Mouse (Mus musculus): ENCODE data around the gene Togaram2. TPM values are rescaled to one million over a fixed set of nuclear protein-coding genes. Genes with fewer than 3 reads are reported as not detected.

Togaram2 gene
- polyA plus RNA-seq, 1 experiment from 2014 or later: 0.89 TPM

- Histone ChIP-seq H3K27ac (ENCODE audit: low read depth, low read length) (no peak overlapping the region), H3K9me3 (ENCODE audit: control insufficient read depth, low read length) (no peaks in the 10 kb centered on the region), H3K9ac (ENCODE audit: low read depth, low read length) (no peak overlapping the region), H3K36me3 (ENCODE audit: control insufficient read depth, insufficient read depth, low read length) (no peaks in the 10 kb centered on the region), H3K4me2 (ENCODE audit: low read length) (no peak overlapping the region), H3K4me3 (ENCODE audit: low read length) (no peak overlapping the region), H3K27me3 (replicated peaks; ENCODE audit: control insufficient read depth, insufficient read depth, low read length) (no peaks in the 10 kb centered on the region), H3K4me1 (ENCODE audit: control insufficient read depth, insufficient read depth, low read depth, low read length) (no peaks in the 10 kb centered on the region; the same call in 1 of the 2 replicates)
- ATAC-seq: no peak
- WGBS: 89% methylated on average over 3 of the region's 3 CpGs
Measured at GRCm38 (mm10) chr17:71770696-71771095, 97.6 kb downstream of the Togaram2 start.

- H3K4me3 ChIP-seq (ENCODE audit: low read length): no peak overlapping the region
- H3K27ac ChIP-seq (ENCODE audit: low read depth, low read length): no peak overlapping the region
- no peaks in the 10 kb centered on the region for H3K27me3 ChIP-seq (replicated peaks; ENCODE audit: control insufficient read depth, insufficient read depth, low read length)
- H3K9ac ChIP-seq (ENCODE audit: low read depth, low read length): no peak overlapping the region
- no peak for ATAC-seq
- 73% methylated on average over 4 of the region's 4 CpGs for WGBS
- peaks cover 2% of the 10 kb centered on the region for H3K9me3 ChIP-seq (ENCODE audit: control insufficient read depth, low read length)
- H3K4me1 ChIP-seq (ENCODE audit: control insufficient read depth, insufficient read depth, low read depth, low read length): no peaks in the 10 kb centered on the region; the same call in 1 of the 2 replicates
- no peak overlapping the region for H3K4me2 ChIP-seq (ENCODE audit: low read length)
- no peaks in the 10 kb centered on the region for H3K36me3 ChIP-seq (ENCODE audit: control insufficient read depth, insufficient read depth, low read length)
Measured at GRCm38 (mm10) chr17:71774173-71774572, 101.1 kb downstream of the Togaram2 start.

- H3K4me2 ChIP-seq (ENCODE audit: low read length): no peak overlapping the region
- H3K4me1 ChIP-seq (ENCODE audit: control insufficient read depth, insufficient read depth, low read depth, low read length): no peaks in the 10 kb centered on the region
- no peaks in the 10 kb centered on the region for H3K36me3 ChIP-seq (ENCODE audit: control insufficient read depth, insufficient read depth, low read length)
- no peak overlapping the region for H3K4me3 ChIP-seq (ENCODE audit: low read length)
- no peak overlapping the region for H3K27ac ChIP-seq (ENCODE audit: low read depth, low read length)
- ATAC-seq: no peak
- H3K27me3 ChIP-seq (replicated peaks; ENCODE audit: control insufficient read depth, insufficient read depth, low read length): no peaks in the 10 kb centered on the region
- H3K9ac ChIP-seq (ENCODE audit: low read depth, low read length): no peak overlapping the region
- peaks cover 2% of the 10 kb centered on the region for H3K9me3 ChIP-seq (ENCODE audit: control insufficient read depth, low read length)
- 77% methylated on average over 4 of the region's 4 CpGs for WGBS
Measured at GRCm38 (mm10) chr17:71775279-71775678, 102.2 kb downstream of the Togaram2 start.

GRCm38 (mm10) chr17:71778696-71779095 is 105.6 kb downstream of the Togaram2 start:
- no peaks in the 10 kb centered on the region for H3K27me3 ChIP-seq (replicated peaks; ENCODE audit: control insufficient read depth, insufficient read depth, low read length)
- no peak for ATAC-seq
- H3K9me3 ChIP-seq (ENCODE audit: control insufficient read depth, low read length): peaks cover 2% of the 10 kb centered on the region
- H3K4me2 ChIP-seq (ENCODE audit: low read length): no peak overlapping the region
- H3K4me3 ChIP-seq (ENCODE audit: low read length): no peak overlapping the region
- no peaks in the 10 kb centered on the region for H3K36me3 ChIP-seq (ENCODE audit: control insufficient read depth, insufficient read depth, low read length)
- WGBS: 78% methylated on average over 3 of the region's 3 CpGs
- peaks cover 5% of the 10 kb centered on the region; the same call in 1 of the 2 replicates for H3K4me1 ChIP-seq (ENCODE audit: control insufficient read depth, insufficient read depth, low read depth, low read length)
- no peak overlapping the region for H3K27ac ChIP-seq (ENCODE audit: low read depth, low read length)
- no peak overlapping the region for H3K9ac ChIP-seq (ENCODE audit: low read depth, low read length)

Other genes starting within 250 kb of the Togaram2 start
- 2.7 and 3.1 TPM in 2 replicates for gene Gm4707, start 213.3 kb upstream of the Togaram2 start, polyA plus RNA-seq (2015; fragmentation: Nextera tagmentation; extraction: Ambion mirVana)
- 34.6 and 38.0 TPM in 2 replicates for gene Smchd1, start 197.9 kb upstream of the Togaram2 start, polyA plus RNA-seq (2015; fragmentation: Nextera tagmentation; extraction: Ambion mirVana)
- gene Ndc80, start 146.4 kb upstream of the Togaram2 start, polyA plus RNA-seq (2015; fragmentation: Nextera tagmentation; extraction: Ambion mirVana): 7.8 and 9.1 TPM in 2 replicates
- 1.2 and 1.6 TPM in 2 replicates for gene Spdya, start 121.2 kb upstream of the Togaram2 start, polyA plus RNA-seq (2015; fragmentation: Nextera tagmentation; extraction: Ambion mirVana)
- 39.7 and 47.1 TPM in 2 replicates for gene Wdr43, start 57.4 kb upstream of the Togaram2 start, polyA plus RNA-seq (2015; fragmentation: Nextera tagmentation; extraction: Ambion mirVana)
- 0.03 TPM in 1 of 2 replicates, not detected in the other for gene Pcare, start 79.6 kb downstream of the Togaram2 start, polyA plus RNA-seq (2015; fragmentation: Nextera tagmentation; extraction: Ambion mirVana)
- gene Clip4, start 95.2 kb downstream of the Togaram2 start, polyA plus RNA-seq (2015; fragmentation: Nextera tagmentation; extraction: Ambion mirVana): 15.1 and 15.3 TPM in 2 replicates